Mouse (Mus musculus) ovary, postnatal 36 days (tissue): Measurements from ENCODE around the gene Olfr74.
"Not testable (repeated sequence)": the region's sequence is repeated elsewhere in the genome, so short reads cannot be mapped to it uniquely, and the experiment has no call there.

Experiments used
- DNase-seq: peaks from one replicate; pipeline ENCODE4 v3.0.0; 2022; ENCODE audit warnings: low spot score, mixed read lengths

Olfr74 gene

GRCm38 (mm10) chr2:87974563-87974962 is at the start of gene Olfr74:
Gene Olfr74 (minus strand): TSS chr2:87974663.
- no peak for DNase-seq

DNA sequence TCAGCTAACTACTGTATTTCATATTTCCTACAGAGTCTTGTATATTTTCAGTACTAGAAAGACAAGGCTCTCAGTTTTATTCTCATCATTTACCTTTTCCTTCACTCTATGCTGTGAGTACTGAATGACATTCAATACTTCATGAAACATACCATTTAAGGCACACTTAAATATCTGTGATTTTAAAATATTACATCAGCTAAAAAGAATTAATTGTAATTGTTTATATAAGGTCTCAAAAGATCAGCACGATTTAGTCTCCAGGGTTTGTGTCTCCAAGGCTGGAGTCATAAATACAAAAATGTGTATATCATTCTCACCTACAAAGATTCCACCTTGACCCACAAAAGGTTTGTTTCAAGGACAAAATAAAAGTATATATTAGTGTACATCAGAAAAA is 48.0 kb upstream of the Olfr74 start, which contains the start of gene Olfr1161:
Gene Olfr1161 (plus strand): TSS at position 301 of the 400 bp plus-strand sequence.
- DNase-seq: not testable (repeated sequence)

DNA sequence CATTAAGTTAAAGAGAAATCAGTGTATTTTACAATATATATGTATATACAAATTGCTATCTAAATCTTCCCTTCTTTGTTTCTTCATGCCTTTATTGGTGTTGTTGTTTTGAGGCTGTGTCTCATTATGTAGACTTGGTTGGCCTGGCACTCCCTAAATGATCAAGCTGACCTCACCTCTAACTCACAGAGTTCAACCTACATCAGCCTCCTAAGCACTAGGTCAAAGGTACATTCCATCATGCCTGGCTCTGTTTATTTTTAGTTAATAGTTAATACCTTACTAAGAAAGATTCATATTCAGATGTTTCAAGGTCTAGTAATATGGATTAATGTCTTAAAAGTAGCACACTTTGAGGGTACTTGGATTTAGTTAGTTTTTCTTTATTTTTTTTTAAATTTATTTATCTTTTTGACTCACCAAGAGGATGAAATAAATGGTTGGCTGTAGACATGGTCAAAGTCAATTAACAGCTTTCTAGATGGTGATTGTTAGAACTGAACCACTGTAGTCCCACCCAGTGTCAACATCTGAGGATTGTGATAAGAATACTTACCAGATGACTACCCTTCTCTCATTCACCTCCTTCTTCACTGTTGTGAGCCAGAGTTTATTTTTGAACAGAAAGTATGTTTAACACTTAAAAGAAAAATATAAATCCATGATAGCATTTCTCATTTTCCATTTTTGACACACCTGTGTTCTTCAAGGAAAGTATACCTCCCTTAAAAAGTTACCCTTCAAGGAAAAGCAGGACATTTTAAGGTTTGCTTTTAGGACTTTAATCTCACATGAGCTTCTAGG is 33.3 kb upstream of the Olfr74 start, which contains the start of gene Olfr1160:
Gene Olfr1160 (minus strand): TSS at position 754 of the 804 bp plus-strand sequence.
- DNase-seq: no peak

DNA sequence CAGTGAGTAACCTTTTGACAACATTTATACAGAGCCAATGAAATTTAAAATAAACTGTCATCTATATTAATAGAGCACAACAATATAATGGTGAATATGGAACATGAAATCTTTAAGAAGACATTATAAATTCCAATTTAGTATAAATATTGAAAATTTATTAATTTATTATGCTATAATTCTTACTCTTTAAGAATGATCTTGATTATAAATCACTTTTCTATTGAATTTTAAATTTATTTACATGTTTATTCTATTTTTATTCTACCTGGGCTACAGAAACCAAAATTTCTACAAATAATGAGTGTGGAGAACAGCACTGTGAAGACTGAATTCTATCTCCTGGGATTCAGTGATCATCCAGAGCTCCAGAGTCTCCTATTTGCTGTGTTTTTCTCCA is 15.3 kb upstream of the Olfr74 start, which contains the start of gene Olfr1158:
Gene Olfr1158 (plus strand): TSS at position 301 of the 400 bp plus-strand sequence.
- DNase-seq: no peak

GRCm38 (mm10) chr2:87968199-87968598 is 6.3 kb downstream of the Olfr74 start, which contains the start of gene Olfr1157:
Gene Olfr1157 (minus strand): TSS chr2:87968299.
- no peak for DNase-seq

DNA sequence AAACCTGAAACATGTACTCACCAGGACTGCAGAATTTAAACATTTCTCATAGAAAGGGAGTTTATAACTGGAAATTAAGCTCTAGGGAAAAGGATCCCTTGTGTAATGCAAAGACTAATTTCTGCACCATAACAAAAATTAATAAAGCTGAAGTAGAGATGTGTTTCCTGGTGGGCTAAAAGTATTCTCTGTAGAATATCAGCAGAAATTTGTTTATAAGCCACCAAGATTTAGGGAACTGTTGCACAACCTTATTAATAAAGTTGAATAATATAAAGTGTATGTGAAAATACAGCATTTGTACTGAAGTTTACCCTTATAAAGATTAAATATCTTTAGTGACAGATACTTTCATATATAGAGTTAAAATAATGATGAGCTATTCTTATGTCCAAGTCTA is 21.5 kb downstream of the Olfr74 start, which contains the start of gene Olfr1156:
Gene Olfr1156 (minus strand): TSS at position 101 of the 400 bp plus-strand sequence.
- DNase-seq: no peak

DNA sequence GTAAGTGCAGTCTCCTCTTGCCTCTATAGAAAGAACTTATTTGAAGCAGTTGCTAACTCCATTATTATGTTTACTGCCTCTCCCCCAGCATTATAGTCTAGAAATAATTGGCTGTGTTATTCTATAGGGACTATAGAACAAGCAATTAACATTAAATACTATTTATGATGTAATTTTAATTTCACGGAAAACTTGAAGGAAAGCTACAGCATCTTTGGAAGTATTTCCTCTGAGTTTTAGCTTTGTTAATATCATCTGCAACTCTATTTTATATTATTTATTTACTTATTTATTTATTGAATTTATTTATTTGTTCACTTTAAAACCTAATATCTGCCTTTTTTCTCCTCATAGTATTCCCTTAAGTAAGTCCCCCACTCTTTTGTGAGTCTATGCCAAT is 29.4 kb downstream of the Olfr74 start, which contains the start of gene Olfr1155:
Gene Olfr1155 (minus strand): TSS at position 101 of the 400 bp plus-strand sequence.
- no peak for DNase-seq
